Mouse (Mus musculus) forebrain, postnatal 0 days (tissue): Measurements from ENCODE around the gene 0610040J01Rik. TPM values are rescaled to one million over a fixed set of nuclear protein-coding genes. Genes with fewer than 3 reads are reported as not detected.

Source experiments
- ATAC-seq: fragments of 200-750 bp; cut with Nextera tagmentation; 2 replicates; pipeline ENCODE4 v1.8.0; 2017; ENCODE audit warnings: mild to moderate bottlenecking, moderate library complexity
- DNase-seq: peaks from one replicate; pipeline ENCODE4 v3.0.0-alpha.2; 2015
- H3K27ac ChIP-seq: fragments of 300-500 bp; sonication (generic); 2 replicates; pipeline ENCODE4 v1.5.1; 2014; ENCODE audit warnings: low read depth, mild to moderate bottlenecking, antibody characterized with exemption, low read length, moderate library complexity, mixed read lengths
- H3K27me3 ChIP-seq: fragments of 300-500 bp; sonication (generic); 2 replicates; pipeline ENCODE4 v1.6.1; 2014; ENCODE audit warnings: mild to moderate bottlenecking, low read length, mixed read lengths; ENCODE audit not compliant: insufficient read depth
- H3K36me3 ChIP-seq: fragments of 300-500 bp; sonication (generic); 2 replicates; pipeline ENCODE4 v1.6.1; 2014; ENCODE audit warnings: mild to moderate bottlenecking, moderate library complexity; ENCODE audit not compliant: insufficient read depth
- H3K4me1 ChIP-seq: fragments of 300-500 bp; sonication (generic); 2 replicates; pipeline ENCODE4 v1.6.1; 2014; ENCODE audit warnings: antibody characterized with exemption; ENCODE audit not compliant: insufficient read depth
- H3K4me2 ChIP-seq: fragments of 300-500 bp; sonication (generic); 2 replicates; pipeline ENCODE4 v1.6.1; 2014; ENCODE audit warnings: low read depth, mild to moderate bottlenecking, moderate library complexity
- H3K4me3 ChIP-seq: fragments of 300-500 bp; sonication (generic); 2 replicates; pipeline ENCODE4 v1.5.1; 2014; ENCODE audit warnings: low read depth, low read length, mixed read lengths
- H3K9ac ChIP-seq: fragments of 300-500 bp; sonication (generic); 2 replicates; pipeline ENCODE4 v1.6.1; 2014; ENCODE audit warnings: mild to moderate bottlenecking
- H3K9me3 ChIP-seq: fragments of 300-500 bp; sonication (generic); 2 replicates; pipeline ENCODE4 v1.6.1; 2016; ENCODE audit warnings: low read length
- CTCF ChIP-seq: sonication (generic); IDR thresholded peaks from 2 replicates; pipeline ENCODE4 v1.5.1; 2016; ENCODE audit warnings: antibody characterized with exemption, control low read depth, low read depth
- WGBS: fragments of 180-500 bp; shearing (Covaris S2); extraction: QIAGEN DNeasy Blood & Tissue Kit; methylation state at CpG from one replicate; pipeline ENCODE4 v1.1.7; 2014; 5-methylcytosine and 5-hydroxymethylcytosine counted together
- polyA plus RNA-seq: library from polyadenylated mRNA; unstranded; fragments of >200 nt; fragmentation: Nextera tagmentation; extraction: Ambion mirVana; gene quantifications from 2 replicates; pipeline ENCODE4 v1.2.1, GENCODE M21; 2015
- total RNA-seq: library from RNA; depleted of rRNA; stranded (reverse); fragments of >200 nt; gene quantifications from 2 replicates; pipeline ENCODE4 v1.2.3, GENCODE M21; 2014

The 0610040J01Rik gene
- total and polyA plus RNA-seq, 2 experiments from 2014 or later, result 6.0 to 8.0 TPM

GRCm38 (mm10) chr5:63821860-63822259, 9.7 kb downstream of the 0610040J01Rik start:
- Histone ChIP-seq H3K36me3 (no peaks in the 10 kb centered on the region), H3K27me3 (no peaks in the 10 kb centered on the region), H3K9ac (no peak overlapping the region), H3K4me2 (no peak overlapping the region), H3K4me3 (no peak overlapping the region), H3K4me1 (no peaks in the 10 kb centered on the region), H3K9me3 (no peaks in the 10 kb centered on the region), H3K27ac (no peak overlapping the region)
- ATAC-seq, result no peak
- WGBS, result 83% methylated on average over 8 of the region's 8 CpGs
- no peak for TF ChIP-seq CTCF
- DNase-seq, result no peak

GRCm38 (mm10) chr5:63823362-63824332, 11.5 kb downstream of the 0610040J01Rik start:
- H3K9ac ChIP-seq, result no peak overlapping the region
- H3K4me3 ChIP-seq, result no peak overlapping the region
- no peaks in the 10 kb centered on the region for H3K4me1 ChIP-seq
- no peaks in the 10 kb centered on the region for H3K36me3 ChIP-seq
- H3K4me2 ChIP-seq, result no peak overlapping the region
- no peaks in the 10 kb centered on the region for H3K9me3 ChIP-seq
- WGBS, result 55% methylated on average over 10 of the region's 10 CpGs
- TF ChIP-seq CTCF, result no peak
- ATAC-seq (no peak), DNase-seq (no peak)
- H3K27ac ChIP-seq, result no peak overlapping the region
- no peaks in the 10 kb centered on the region for H3K27me3 ChIP-seq

GRCm38 (mm10) chr5:63824599-63825350, 12.6 kb downstream of the 0610040J01Rik start:
- 84% methylated on average over 8 of the region's 8 CpGs for WGBS
- H3K27ac ChIP-seq, result no peak overlapping the region

GRCm38 (mm10) chr5:63825881-63826280, 13.7 kb downstream of the 0610040J01Rik start:
- Histone ChIP-seq H3K4me2 (no peak overlapping the region), H3K9me3 (no peaks in the 10 kb centered on the region), H3K27ac (no peak overlapping the region), H3K4me3 (no peak overlapping the region), H3K36me3 (no peaks in the 10 kb centered on the region), H3K4me1 (no peaks in the 10 kb centered on the region), H3K27me3 (no peaks in the 10 kb centered on the region), H3K9ac (no peak overlapping the region)
- WGBS, result 73% methylated on average over 5 of the region's 5 CpGs
- DNase-seq (no peak), ATAC-seq (no peak)
- no peak for TF ChIP-seq CTCF

More at GRCm38 (mm10) chr5:63824599-63825350, 12.6 kb downstream of the 0610040J01Rik start:
- ATAC-seq, result no peak
- H3K4me2 ChIP-seq, result no peak overlapping the region
- no peak for TF ChIP-seq CTCF
- no peaks in the 10 kb centered on the region for H3K9me3 ChIP-seq
- no peak for DNase-seq
- H3K4me3 ChIP-seq, result no peak overlapping the region
- H3K36me3 ChIP-seq, result no peaks in the 10 kb centered on the region
- H3K9ac ChIP-seq, result no peak overlapping the region
- no peaks in the 10 kb centered on the region for H3K4me1 ChIP-seq
- no peaks in the 10 kb centered on the region for H3K27me3 ChIP-seq

- Histone ChIP-seq H3K9ac (no peak overlapping the region), H3K27ac (no peak overlapping the region), H3K4me3 (no peak overlapping the region), H3K4me1 (no peaks in the 10 kb centered on the region), H3K9me3 (no peaks in the 10 kb centered on the region), H3K36me3 (no peaks in the 10 kb centered on the region), H3K27me3 (no peaks in the 10 kb centered on the region), H3K4me2 (no peak overlapping the region)
- DNase-seq (no peak), ATAC-seq (no peak)
- no peak for TF ChIP-seq CTCF
- WGBS, result 83% methylated on average over 6 of the region's 6 CpGs
Measured at GRCm38 (mm10) chr5:63827006-63827405, 14.8 kb downstream of the 0610040J01Rik start.

- H3K9ac ChIP-seq, result no peak overlapping the region
- H3K4me1 ChIP-seq, result no peaks in the 10 kb centered on the region
- H3K27ac ChIP-seq, result no peak overlapping the region
- no peak overlapping the region for H3K4me3 ChIP-seq
- H3K36me3 ChIP-seq, result no peaks in the 10 kb centered on the region
- H3K9me3 ChIP-seq, result no peaks in the 10 kb centered on the region
- H3K4me2 ChIP-seq, result no peak overlapping the region
- TF ChIP-seq CTCF, result no peak
- 45% methylated on average over 5 of the region's 5 CpGs for WGBS
- DNase-seq (no peak), ATAC-seq (no peak)
- no peaks in the 10 kb centered on the region for H3K27me3 ChIP-seq
Measured at GRCm38 (mm10) chr5:63827415-63828053, 15.4 kb downstream of the 0610040J01Rik start.
